Mouse (Mus musculus) heart, embryonic 11.5 days (tissue): Measurements from ENCODE around the gene 2200002J24Rik. TPM values are rescaled to one million over a fixed set of nuclear protein-coding genes. Genes with fewer than 3 reads are reported as not detected.
"Not testable (repeated sequence)": the region's sequence is repeated elsewhere in the genome, so short reads cannot be mapped to it uniquely, and the experiment has no call there.

ENCODE experiments used
- ATAC-seq: fragments of 200-750 bp; cut with Nextera tagmentation; replicated peaks from 2 replicates; pipeline ENCODE4 v1.8.0; 2017; ENCODE audit warnings: moderate library complexity; ENCODE audit not compliant: insufficient number of reproducible peaks, low FRiP score, low TSS enrichment
- H3K27ac ChIP-seq: fragments of 300-500 bp; sonication (generic); 2 replicates; pipeline ENCODE4 v1.5.1; 2014; ENCODE audit warnings: mild to moderate bottlenecking, low read depth, low read length
- H3K27me3 ChIP-seq: fragments of 300-500 bp; sonication (generic); 2 replicates; pipeline ENCODE4 v1.6.1; 2014; ENCODE audit warnings: mild to moderate bottlenecking, low read length, mixed read lengths; ENCODE audit not compliant: control insufficient read depth, insufficient read depth
- H3K36me3 ChIP-seq: fragments of 300-500 bp; sonication (generic); 2 replicates; pipeline ENCODE4 v1.6.1; 2014; ENCODE audit warnings: mild to moderate bottlenecking, low read length, moderate library complexity, mixed read lengths; ENCODE audit not compliant: control insufficient read depth, insufficient read depth
- H3K4me1 ChIP-seq: fragments of 300-500 bp; sonication (generic); 2 replicates; pipeline ENCODE4 v1.6.1; 2014; ENCODE audit warnings: low read length; ENCODE audit not compliant: control insufficient read depth, insufficient read depth
- H3K4me2 ChIP-seq: fragments of 300-500 bp; sonication (generic); 2 replicates; pipeline ENCODE4 v1.6.1; 2014; ENCODE audit warnings: mild to moderate bottlenecking, moderate library complexity
- H3K4me3 ChIP-seq: fragments of 300-500 bp; sonication (generic); 2 replicates; pipeline ENCODE4 v1.5.1; 2014; ENCODE audit warnings: low read depth, low read length
- H3K9ac ChIP-seq: fragments of 300-500 bp; sonication (generic); 2 replicates; pipeline ENCODE4 v1.6.1; 2014; ENCODE audit warnings: mild to moderate bottlenecking, low read depth, low read length, moderate library complexity
- H3K9me3 ChIP-seq: fragments of 300-500 bp; sonication (generic); replicated peaks from 2 replicates; pipeline ENCODE4 v1.6.1; 2016; ENCODE audit warnings: low read length; ENCODE audit not compliant: control insufficient read depth
- WGBS: fragments of 180-500 bp; shearing (Covaris S2); extraction: QIAGEN DNeasy Blood & Tissue Kit; methylation state at CpG from one replicate; pipeline ENCODE4 v1.1.7; 2014; ENCODE audit not compliant: insufficient replicate concordance; 5-methylcytosine and 5-hydroxymethylcytosine counted together
- polyA plus RNA-seq: library from polyadenylated mRNA; unstranded; fragments of >200 nt; fragmentation: Nextera tagmentation; extraction: Ambion mirVana; gene quantifications from 2 replicates; pipeline ENCODE4 v1.2.1, GENCODE M21; 2014

The 2200002J24Rik gene
- polyA plus RNA-seq, 1 experiment from 2014 or later: 1.6 TPM

DNA sequence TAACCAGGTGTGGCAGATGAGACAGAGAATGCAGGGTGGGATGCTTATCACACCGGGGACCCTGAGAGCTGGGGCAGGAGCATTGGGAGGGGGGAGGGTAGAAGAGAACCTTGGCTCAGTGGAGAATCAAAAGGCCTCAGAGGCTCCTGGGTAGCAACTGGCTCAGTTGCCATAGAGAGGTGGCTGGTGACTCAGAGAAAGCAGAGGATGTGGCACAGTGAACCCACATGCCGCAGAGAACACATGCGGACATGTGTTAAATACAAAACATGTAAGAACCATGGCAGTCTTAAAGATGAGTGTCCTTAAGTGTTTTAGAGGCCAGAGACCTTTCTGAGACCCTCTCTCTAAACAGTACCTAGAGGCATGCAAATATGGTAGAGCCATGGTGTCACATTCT, 37.5 kb downstream of the 2200002J24Rik start:
- whole genome bisulfite sequencing: 82% methylated on average over 3 of the region's 3 CpGs
- H3K4me2 ChIP-seq: no peak overlapping the region
- H3K36me3 ChIP-seq: peaks cover 16% of the 10 kb centered on the region
- no peaks in the 10 kb centered on the region for H3K27me3 ChIP-seq
- no peak overlapping the region for H3K27ac ChIP-seq
- H3K4me1 ChIP-seq: no peaks in the 10 kb centered on the region
- H3K9ac ChIP-seq: no peak overlapping the region
- no peaks in the 10 kb centered on the region for H3K9me3 ChIP-seq
- no peak overlapping the region for H3K4me3 ChIP-seq
- ATAC-seq: no peak

GRCm38 (mm10) chr7:30742570-30742969, 43.8 kb downstream of the 2200002J24Rik start:
- not testable (repeated sequence) for H3K27me3 ChIP-seq, ATAC-seq, H3K36me3 ChIP-seq, H3K4me1 ChIP-seq, H3K9ac ChIP-seq, H3K27ac ChIP-seq, H3K4me2 ChIP-seq, H3K9me3 ChIP-seq, H3K4me3 ChIP-seq
- 88% methylated on average over 2 of the region's 2 CpGs for WGBS

DNA sequence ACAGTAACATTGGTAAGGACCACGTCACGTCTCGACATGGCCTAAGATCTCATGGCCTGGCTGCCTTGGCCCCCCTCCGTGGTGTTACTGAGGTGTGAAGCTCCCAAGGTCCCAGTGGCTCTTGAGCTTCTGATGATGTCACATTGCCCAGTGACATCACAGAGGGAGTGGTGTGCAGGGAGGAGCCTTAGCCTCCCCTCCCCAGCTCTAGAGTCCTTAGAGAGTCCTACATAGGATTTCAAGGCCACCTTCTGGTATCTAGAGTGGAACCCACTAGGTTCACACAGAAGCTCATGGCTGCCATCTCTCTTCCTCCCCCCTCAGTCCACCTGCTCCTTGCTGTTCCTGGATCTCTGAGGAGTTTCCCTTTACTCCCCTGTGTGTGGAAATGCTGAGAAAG, 44.9 kb downstream of the 2200002J24Rik start, which contains the start of gene Gapdhs:
TSS of gene Gapdhs (minus strand) at position 65 of the 400 bp plus-strand sequence.
- not testable (repeated sequence) for H3K36me3 ChIP-seq, H3K4me1 ChIP-seq, ATAC-seq, H3K27ac ChIP-seq, H3K4me2 ChIP-seq, H3K4me3 ChIP-seq, H3K27me3 ChIP-seq, H3K9me3 ChIP-seq, H3K9ac ChIP-seq
- WGBS: no CpG with 5 or more reads among the region's 4 CpGs

- no peaks in the 10 kb centered on the region for H3K36me3 ChIP-seq
- no peak for ATAC-seq
- H3K9ac ChIP-seq: no peak overlapping the region
- H3K4me2 ChIP-seq: no peak overlapping the region
- no peaks in the 10 kb centered on the region for H3K27me3 ChIP-seq
- WGBS: 35% methylated on average over 4 of the region's 4 CpGs
- H3K4me1 ChIP-seq: peaks cover 6% of the 10 kb centered on the region; the same call in 1 of the 2 replicates
- no peaks in the 10 kb centered on the region for H3K9me3 ChIP-seq
- no peak overlapping the region for H3K4me3 ChIP-seq
- H3K27ac ChIP-seq: no peak overlapping the region
These were observed 45.4 kb downstream of the 2200002J24Rik start for GRCm38 (mm10) chr7:30744022-30744598.

- Histone ChIP-seq H3K4me3 (no peak overlapping the region), H3K36me3 (no peaks in the 10 kb centered on the region), H3K27ac (no peak overlapping the region), H3K27me3 (no peaks in the 10 kb centered on the region), H3K4me1 (peaks cover 6% of the 10 kb centered on the region; the same call in 1 of the 2 replicates), H3K9me3 (no peaks in the 10 kb centered on the region), H3K4me2 (no peak overlapping the region), H3K9ac (no peak overlapping the region)
- 80% methylated on average over 7 of the region's 7 CpGs for WGBS
- ATAC-seq: no peak
These were observed 48.9 kb downstream of the 2200002J24Rik start for GRCm38 (mm10) chr7:30747525-30748204.

Other genes with a start within 250 kb of the 2200002J24Rik start
- gene Kirrel2, start 241.2 kb upstream of the 2200002J24Rik start, polyA plus RNA-seq: 1.5 and 3.7 TPM in 2 replicates
- gene Nphs1, start 240.6 kb upstream of the 2200002J24Rik start, polyA plus RNA-seq: 0.10 and 0.37 TPM in 2 replicates
- gene Prodh2, start 205.3 kb upstream of the 2200002J24Rik start, polyA plus RNA-seq: 0.37 TPM in 1 of 2 replicates, not detected in the other
- 6.0 and 7.2 TPM in 2 replicates for gene Arhgap33, start 163.9 kb upstream of the 2200002J24Rik start, polyA plus RNA-seq
- gene Hspb6, start 146.7 kb upstream of the 2200002J24Rik start, polyA plus RNA-seq: 10.7 and 12.5 TPM in 2 replicates
- gene Proser3, start 146.6 kb upstream of the 2200002J24Rik start, polyA plus RNA-seq: 10.3 and 12.7 TPM in 2 replicates
- gene Lin37, start 139.1 kb upstream of the 2200002J24Rik start, polyA plus RNA-seq: 33.6 and 34.8 TPM in 2 replicates
- 87.6 and 91.2 TPM in 2 replicates for gene U2af1l4, start 135.6 kb upstream of the 2200002J24Rik start, polyA plus RNA-seq
- gene Gm49396, start 135.6 kb upstream of the 2200002J24Rik start, polyA plus RNA-seq: 5.4 and 5.5 TPM in 2 replicates
- 102 and 107 TPM in 2 replicates for gene Psenen, start 135.3 kb upstream of the 2200002J24Rik start, polyA plus RNA-seq
- gene Igflr1, start 133.5 kb upstream of the 2200002J24Rik start, polyA plus RNA-seq: 2.3 and 3.2 TPM in 2 replicates
- 7.1 and 8.1 TPM in 2 replicates for gene Kmt2b, start 110.2 kb upstream of the 2200002J24Rik start, polyA plus RNA-seq
- 0.14 TPM in 1 of 2 replicates, not detected in the other for gene Zbtb32, start 100.0 kb upstream of the 2200002J24Rik start, polyA plus RNA-seq
- 0.31 and 0.47 TPM in 2 replicates for gene Upk1a, start 86.1 kb upstream of the 2200002J24Rik start, polyA plus RNA-seq
- gene Cox6b1, start 72.8 kb upstream of the 2200002J24Rik start, polyA plus RNA-seq: 1,669 and 1,746 TPM in 2 replicates
- 2.6 and 3.6 TPM in 2 replicates for gene Etv2, start 63.1 kb upstream of the 2200002J24Rik start, polyA plus RNA-seq
- 76.7 and 82.8 TPM in 2 replicates for gene Rbm42, start 48.6 kb upstream of the 2200002J24Rik start, polyA plus RNA-seq
- 35.0 and 37.6 TPM in 2 replicates for gene Haus5, start 33.9 kb upstream of the 2200002J24Rik start, polyA plus RNA-seq
- not detected in 2 replicates for gene Pmis2, start 27.3 kb upstream of the 2200002J24Rik start, polyA plus RNA-seq
- gene Atp4a, start 13.3 kb downstream of the 2200002J24Rik start, polyA plus RNA-seq: 0.17 and 1.4 TPM in 2 replicates
- 172 and 173 TPM in 2 replicates for gene Tmem147, start 30.6 kb downstream of the 2200002J24Rik start, polyA plus RNA-seq
- 0.25 and 0.36 TPM in 2 replicates for gene Gapdhs, start 44.8 kb downstream of the 2200002J24Rik start, polyA plus RNA-seq
- 0.49 and 0.56 TPM in 2 replicates for gene Sbsn, start 52.5 kb downstream of the 2200002J24Rik start, polyA plus RNA-seq
- 1.1 and 1.2 TPM in 2 replicates for gene Dmkn, start 64.8 kb downstream of the 2200002J24Rik start, polyA plus RNA-seq
- gene Krtdap, start 89.0 kb downstream of the 2200002J24Rik start, polyA plus RNA-seq: not detected in 2 replicates
- gene Ffar2, start 124.8 kb downstream of the 2200002J24Rik start, polyA plus RNA-seq: not detected in 2 replicates
- gene Ffar3, start 157.3 kb downstream of the 2200002J24Rik start, polyA plus RNA-seq: not detected in 2 replicates
- gene Ffar1, start 162.6 kb downstream of the 2200002J24Rik start, polyA plus RNA-seq: not detected in 2 replicates
- gene Cd22, start 181.4 kb downstream of the 2200002J24Rik start, polyA plus RNA-seq: not detected in 2 replicates
- 0.09 TPM in 1 of 2 replicates, not detected in the other for gene Mag, start 215.9 kb downstream of the 2200002J24Rik start, polyA plus RNA-seq
- not detected in 2 replicates for gene Hamp2, start 225.8 kb downstream of the 2200002J24Rik start, polyA plus RNA-seq
- not detected in 2 replicates for gene Hamp, start 245.1 kb downstream of the 2200002J24Rik start, polyA plus RNA-seq